ENCODE assay signal across 29 mouse cellular contexts in genomic region chr7:138748442-138748841, GRCm38 (mm10).
"Had no signal": no experiment of that assay in that cellular context is flagged by ENCODE, and none has a peak within 500 bp of the region (broad histone marks: within the 10 kb centered on the region; RNA-seq: fewer than 3 reads in every experiment).

No protein-coding gene starts in this region.

- H3K27ac ChIP-seq: gastrocnemius, adult 2 months; heart, embryonic 10.5 days; heart, embryonic 13.5 days; heart, embryonic 15.5 days; hindbrain, embryonic 10.5 days; hindbrain, embryonic 12.5 days; hindbrain, embryonic 14.5 days; intestine, embryonic 15.5 days; kidney, embryonic 15.5 days; kidney, postnatal 0 days; limb, embryonic 12.5 days; limb, embryonic 15.5 days; liver, embryonic 12.5 days; liver, embryonic 14.5 days had no signal

- H3K4me2 ChIP-seq: heart, embryonic 13.5 days; heart, embryonic 15.5 days; hindbrain, embryonic 12.5 days; hindbrain, embryonic 14.5 days; intestine, embryonic 15.5 days; kidney, embryonic 15.5 days; limb, embryonic 12.5 days; limb, embryonic 15.5 days; liver, embryonic 12.5 days had no signal

- DNase-seq: gastrocnemius, adult 2 months; gastrocnemius, postnatal 10 days; gastrocnemius, postnatal 25 days; heart, adult 18-20 months; heart, postnatal 10 days; heart, postnatal 4 days; kidney, adult 11 months; kidney, adult 2 months; kidney, adult 9 months; kidney, postnatal 14 days; kidney, postnatal 36 days; layer of hippocampus, adult 9-11 months; layer of hippocampus, postnatal 36 days; left cerebral cortex, postnatal 4 days had no signal

- H3K4me1 ChIP-seq: intestine, embryonic 15.5 days; kidney, embryonic 15.5 days; limb, embryonic 12.5 days; limb, embryonic 15.5 days; liver, embryonic 12.5 days had no signal

- H3K27me3 ChIP-seq: heart, embryonic 13.5 days; heart, embryonic 15.5 days; hindbrain, embryonic 12.5 days; intestine, embryonic 15.5 days; kidney, embryonic 15.5 days; limb, embryonic 12.5 days; limb, embryonic 15.5 days; liver, embryonic 12.5 days had no signal

- H3K9ac ChIP-seq: heart, embryonic 13.5 days; heart, embryonic 15.5 days; hindbrain, embryonic 12.5 days; hindbrain, embryonic 14.5 days; intestine, embryonic 15.5 days; kidney, embryonic 15.5 days; limb, embryonic 12.5 days; limb, embryonic 15.5 days; liver, embryonic 12.5 days; liver, embryonic 14.5 days had no signal

- H3K9me3 ChIP-seq: heart, embryonic 10.5 days; heart, embryonic 13.5 days; heart, embryonic 15.5 days; hindbrain, embryonic 10.5 days; hindbrain, embryonic 12.5 days; intestine, embryonic 15.5 days; kidney, embryonic 15.5 days; limb, embryonic 15.5 days; liver, embryonic 12.5 days had no signal

- H3K4me3 ChIP-seq: gastrocnemius, adult 2 months; heart, embryonic 10.5 days; heart, embryonic 13.5 days; heart, embryonic 15.5 days; hindbrain, embryonic 10.5 days; hindbrain, embryonic 12.5 days; intestine, embryonic 15.5 days; kidney, embryonic 15.5 days; limb, embryonic 12.5 days; limb, embryonic 15.5 days; liver, embryonic 12.5 days had no signal

- H3K36me3 ChIP-seq: heart, embryonic 10.5 days; heart, embryonic 13.5 days; heart, embryonic 15.5 days; hindbrain, embryonic 10.5 days; hindbrain, embryonic 12.5 days; intestine, embryonic 15.5 days; kidney, embryonic 15.5 days; limb, embryonic 12.5 days; limb, embryonic 15.5 days; liver, embryonic 12.5 days had no signal

- ATAC-seq: hindbrain, embryonic 16.5 days; inflammation-experienced regulatory T-cells, adult 6 months; intestine, embryonic 15.5 days; liver, embryonic 12.5 days had no signal
